Mouse (Mus musculus) heart, adult 10 weeks (tissue): ENCODE results near the gene Cib2. TPM values are rescaled to one million over a fixed set of nuclear protein-coding genes. Genes with fewer than 3 reads are reported as not detected.

Source experiments
- polyA plus RNA-seq: library from polyadenylated mRNA; stranded (reverse); fragments of 350-450 nt; fragmentation: Illumina TruSeq; extraction: RNeasy Lipid Tissue Mini Kit (QIAGEN cat#74804); gene quantifications from one replicate; pipeline ENCODE4 v1.2.3, GENCODE M21; 2014; ENCODE audit warnings: low read depth, low replicate concordance

The Cib2 gene
- polyA plus RNA-seq: 4.3 TPM

DNA sequence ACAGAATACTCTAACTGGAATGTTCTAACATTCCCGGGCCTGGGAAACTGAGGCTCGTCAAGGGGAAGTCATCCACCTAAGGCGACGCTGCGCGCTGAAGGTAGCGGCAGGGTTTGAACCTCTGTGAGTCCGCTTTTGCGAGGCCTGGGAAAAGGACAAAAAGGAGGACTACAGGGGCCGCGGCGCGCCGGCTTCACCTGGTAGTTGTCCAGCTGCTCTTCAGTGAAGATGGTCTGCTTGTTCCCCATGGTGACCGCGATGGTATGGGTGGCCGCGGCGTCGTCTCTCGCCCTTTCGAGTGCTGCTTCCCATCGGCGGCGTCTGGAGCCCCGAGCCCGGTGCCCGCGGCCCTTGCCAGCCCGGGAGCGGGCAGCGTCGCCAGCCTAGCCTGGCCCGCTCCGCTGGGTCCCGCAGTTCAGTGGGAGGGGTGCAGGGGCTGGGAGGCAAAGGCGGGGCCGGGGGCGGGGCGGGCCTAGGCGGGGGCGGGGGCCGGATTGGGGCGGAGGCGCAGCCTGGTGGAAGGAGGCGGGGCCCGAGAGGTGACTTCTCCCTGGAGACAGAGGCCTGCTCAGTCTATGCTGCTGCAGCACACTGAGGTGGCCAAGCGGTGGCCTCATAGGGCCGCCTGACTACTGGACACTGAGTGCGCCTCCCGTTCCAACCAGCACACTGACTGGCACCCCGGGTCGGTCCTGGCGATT lies at the start of gene Cib2:
Cib2 (minus strand) TSS at position 448 of the 701 bp plus-strand sequence.

GRCm38 (mm10) chr9:54586199-54587061 lies 26.4 kb upstream of the Cib2 start, which contains the start of gene Idh3a:
TSS of gene Idh3a (plus strand) at chr9:54586334.

DNA sequence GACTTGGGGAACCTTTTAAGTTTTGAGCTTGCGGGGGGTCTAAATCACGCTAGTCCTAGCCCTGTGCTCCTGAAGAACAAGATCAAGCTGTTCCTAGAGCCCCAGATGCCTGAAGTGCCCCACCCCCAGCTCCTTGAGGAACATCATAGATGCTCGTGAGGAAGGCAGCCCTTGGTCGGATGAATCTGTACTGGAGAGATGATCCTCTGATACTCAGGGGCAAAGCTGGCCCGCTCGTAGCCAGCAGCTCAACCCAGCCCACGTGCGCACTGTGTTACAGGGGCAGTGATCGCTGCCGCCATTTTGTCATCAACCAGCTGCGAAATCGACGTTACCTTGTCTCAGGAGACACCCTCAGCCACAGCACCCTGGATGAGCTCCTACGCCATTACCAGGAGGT lies 21.3 kb downstream of the Cib2 start, which contains the start of gene Sh2d7:
Sh2d7 (plus strand) TSS at position 301 of the 400 bp plus-strand sequence.

GRCm38 (mm10) chr9:54501453-54502110 lies 58.4 kb downstream of the Cib2 start, which contains the start of gene Dmxl2:
TSS of gene Dmxl2 (minus strand) at chr9:54501626.

Other genes with a start within 250 kb of the Cib2 start
- gene Dmxl2, start 58.6 kb downstream of the Cib2 start, polyA plus RNA-seq: 17.8 TPM
- gene Sh2d7, start 21.2 kb downstream of the Cib2 start, polyA plus RNA-seq: not detected
- 702 TPM for gene Idh3a, start 26.1 kb upstream of the Cib2 start, polyA plus RNA-seq
- gene Acsbg1, start 101.7 kb upstream of the Cib2 start, polyA plus RNA-seq: 0.29 TPM
- gene Dnaja4, start 138.7 kb upstream of the Cib2 start, polyA plus RNA-seq: 90.6 TPM
- gene Wdr61, start 174.3 kb upstream of the Cib2 start, polyA plus RNA-seq: 42.7 TPM
- gene Crabp1, start 204.5 kb upstream of the Cib2 start, polyA plus RNA-seq: 0.65 TPM